Mouse (Mus musculus): ENCODE results near the gene Smc5.

The Smc5 gene

GRCm38 (mm10) chr19:23273355-23274053 is at the start of gene Smc5:
TSS of gene Smc5 (minus strand) at chr19:23273897.
- peak; percentile 88 for DNase-seq (ENCODE audit: extremely low read depth, insufficient read length, low spot score)

GRCm38 (mm10) chr19:23323107-23323506 is 49.4 kb upstream of the Smc5 start:
- DNase-seq (ENCODE audit: extremely low read depth, insufficient read length, low spot score), result no peak

GRCm38 (mm10) chr19:23317989-23318358 is 44.3 kb upstream of the Smc5 start:
- no peak for DNase-seq (ENCODE audit: extremely low read depth, insufficient read length, low spot score)

- DNase-seq (ENCODE audit: extremely low read depth, insufficient read length, low spot score), result no peak
These were observed 43.7 kb upstream of the Smc5 start for GRCm38 (mm10) chr19:23317295-23317988.

- DNase-seq (ENCODE audit: extremely low read depth, insufficient read length, low spot score), result no peak
These were observed 43.2 kb upstream of the Smc5 start for GRCm38 (mm10) chr19:23316851-23317250.

GRCm38 (mm10) chr19:23309979-23310378 is 36.3 kb upstream of the Smc5 start:
- DNase-seq (ENCODE audit: extremely low read depth, insufficient read length, low spot score), result no peak

- DNase-seq (ENCODE audit: extremely low read depth, insufficient read length, low spot score), result no peak
These were observed 33.0 kb upstream of the Smc5 start for GRCm38 (mm10) chr19:23306671-23307070.

GRCm38 (mm10) chr19:23299987-23300386 is 26.3 kb upstream of the Smc5 start:
- DNase-seq (ENCODE audit: extremely low read depth, insufficient read length, low spot score), result no peak

GRCm38 (mm10) chr19:23298917-23299316 is 25.2 kb upstream of the Smc5 start:
- no peak for DNase-seq (ENCODE audit: extremely low read depth, insufficient read length, low spot score)

GRCm38 (mm10) chr19:23297191-23297590 is 23.5 kb upstream of the Smc5 start:
- DNase-seq (ENCODE audit: extremely low read depth, insufficient read length, low spot score), result no peak

GRCm38 (mm10) chr19:23289251-23289650 is 15.6 kb upstream of the Smc5 start:
- DNase-seq (ENCODE audit: extremely low read depth, insufficient read length, low spot score), result no peak

GRCm38 (mm10) chr19:23281911-23282660 is 8.4 kb upstream of the Smc5 start:
- peak; percentile 50 for DNase-seq (ENCODE audit: extremely low read depth, insufficient read length, low spot score)

GRCm38 (mm10) chr19:23274054-23274724 is 492 bp upstream of the Smc5 start:
- DNase-seq (ENCODE audit: extremely low read depth, insufficient read length, low spot score), result no peak

GRCm38 (mm10) chr19:23256771-23257170 is 16.9 kb downstream of the Smc5 start:
- DNase-seq (ENCODE audit: extremely low read depth, insufficient read length, low spot score), result no peak

- no peak for DNase-seq (ENCODE audit: extremely low read depth, insufficient read length, low spot score)
These were observed 27.2 kb downstream of the Smc5 start for GRCm38 (mm10) chr19:23246473-23246872.

GRCm38 (mm10) chr19:23225065-23225464 is 48.6 kb downstream of the Smc5 start:
- DNase-seq (ENCODE audit: extremely low read depth, insufficient read length, low spot score), result no peak

GRCm38 (mm10) chr19:23214326-23214725 is 59.4 kb downstream of the Smc5 start:
- no peak for DNase-seq (ENCODE audit: extremely low read depth, insufficient read length, low spot score)

- no peak for DNase-seq (ENCODE audit: extremely low read depth, insufficient read length, low spot score)
These were observed 62.4 kb downstream of the Smc5 start for GRCm38 (mm10) chr19:23211325-23211724.

- DNase-seq (ENCODE audit: extremely low read depth, insufficient read length, low spot score), result no peak
These were observed 70.1 kb downstream of the Smc5 start for GRCm38 (mm10) chr19:23203505-23204053.

GRCm38 (mm10) chr19:23202106-23202505 is 71.6 kb downstream of the Smc5 start:
- no peak for DNase-seq (ENCODE audit: extremely low read depth, insufficient read length, low spot score)

- DNase-seq (ENCODE audit: extremely low read depth, insufficient read length, low spot score), result no peak
These were observed 80.6 kb downstream of the Smc5 start for GRCm38 (mm10) chr19:23193076-23193475.
